Mouse (Mus musculus): ENCODE data around the gene Agbl1. TPM values are rescaled to one million over a fixed set of nuclear protein-coding genes. Genes with fewer than 3 reads are reported as not detected.
A peak's percentile ranks its signal among the peaks of the same experiment; 100 is the strongest.

The Agbl1 gene
- polyA plus RNA-seq, 1 experiment from 2014 or later: not detected

DNA sequence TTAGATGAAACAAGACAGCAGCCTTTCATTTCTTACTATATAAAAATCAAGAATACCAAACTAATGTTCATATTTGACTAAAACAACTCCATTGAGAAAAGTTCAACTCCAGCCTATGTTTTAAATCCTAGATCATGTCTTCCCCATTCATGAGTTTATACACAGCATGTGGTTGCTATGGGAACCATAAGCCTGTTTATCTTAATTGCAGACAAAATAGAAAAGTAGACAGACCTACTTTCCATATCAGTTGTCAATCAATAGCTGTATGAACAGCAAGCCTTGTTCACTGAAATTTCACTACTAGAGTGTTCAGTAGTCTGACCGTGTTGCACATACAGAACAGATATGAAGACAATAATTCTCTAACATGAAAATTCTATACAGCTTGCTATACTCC, 857.6 kb downstream of the Agbl1 start:
- WGBS: 93% methylated on average over 1 of the region's 1 CpGs
- no peak overlapping the region for H3K4me2 ChIP-seq (ENCODE audit: low read length)
- no peak overlapping the region for H3K4me3 ChIP-seq (replicated peaks; ENCODE audit: low read depth, low read length)
- no peaks in the 10 kb centered on the region for H3K4me1 ChIP-seq (replicated peaks; ENCODE audit: insufficient read depth, low read length)
- TF ChIP-seq CTCF (IDR thresholded peaks at IDR 0.05; ENCODE audit: low read depth): no peak
- H3K27ac ChIP-seq: no peak overlapping the region
- no peaks in the 10 kb centered on the region for H3K9me3 ChIP-seq (replicated peaks; ENCODE audit: low read length)
- no peak overlapping the region for H3K9ac ChIP-seq (ENCODE audit: low read depth, low read length)
- H3K36me3 ChIP-seq (ENCODE audit: insufficient read depth, low read length): no peaks in the 10 kb centered on the region
- H3K27me3 ChIP-seq (ENCODE audit: insufficient read depth, low read length): no peaks in the 10 kb centered on the region
- DNase-seq (ENCODE audit: low spot score): no peak
- ATAC-seq (replicated peaks; ENCODE audit: low FRiP score, low read depth): no peak

DNA sequence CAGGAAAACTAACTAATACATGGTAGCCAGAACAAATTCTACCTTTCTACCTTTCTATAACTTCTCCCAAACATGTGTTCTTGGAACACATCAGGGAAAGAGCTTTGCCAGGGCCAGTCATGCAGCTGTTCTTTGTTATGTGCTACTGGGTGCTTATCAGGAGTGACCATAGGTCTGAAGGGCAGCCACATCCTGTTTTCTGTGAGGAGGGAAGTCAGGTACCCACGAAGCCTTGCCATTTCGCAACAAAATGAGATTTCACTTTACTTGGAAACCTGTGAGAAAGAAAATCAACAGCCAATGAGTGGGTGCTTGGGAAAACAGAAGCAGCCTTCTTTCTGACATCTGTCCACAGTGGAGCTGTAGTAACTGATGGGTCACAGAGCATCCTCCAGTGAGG, 865.5 kb downstream of the Agbl1 start:
- TF ChIP-seq CTCF (IDR thresholded peaks at IDR 0.05; ENCODE audit: low read depth): no peak
- Histone ChIP-seq H3K4me2 (ENCODE audit: low read length) (no peak overlapping the region), H3K36me3 (ENCODE audit: insufficient read depth, low read length) (no peaks in the 10 kb centered on the region), H3K9ac (ENCODE audit: low read depth, low read length) (no peak overlapping the region), H3K9me3 (replicated peaks; ENCODE audit: low read length) (no peaks in the 10 kb centered on the region), H3K27ac (no peak overlapping the region), H3K4me3 (replicated peaks; ENCODE audit: low read depth, low read length) (no peak overlapping the region), H3K27me3 (ENCODE audit: insufficient read depth, low read length) (no peaks in the 10 kb centered on the region), H3K4me1 (replicated peaks; ENCODE audit: insufficient read depth, low read length) (no peaks in the 10 kb centered on the region)
- ATAC-seq (replicated peaks; ENCODE audit: low FRiP score, low read depth): no peak
- 66% methylated on average over 2 of the region's 2 CpGs for whole genome bisulfite sequencing
- DNase-seq (ENCODE audit: low spot score): no peak

DNA sequence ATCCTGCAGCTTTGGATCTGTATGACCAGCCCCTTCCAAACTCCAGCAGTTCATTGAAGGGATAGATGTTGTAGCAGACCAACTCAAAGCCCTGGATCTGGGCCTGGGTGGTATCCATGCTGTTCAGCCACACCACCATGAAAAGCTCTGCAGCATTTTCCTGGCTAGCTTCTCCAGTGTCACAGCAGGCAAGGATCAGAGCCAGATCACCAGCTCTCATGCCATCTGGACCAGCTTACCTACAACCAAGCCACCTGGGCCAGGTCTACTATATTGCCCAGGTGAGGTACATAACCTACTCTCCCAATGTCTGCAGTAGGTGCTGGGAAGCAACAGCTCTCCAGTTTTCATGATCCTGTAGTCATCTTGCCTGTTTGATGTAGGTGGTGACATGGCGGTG, 884.3 kb downstream of the Agbl1 start:
- H3K4me2 ChIP-seq (ENCODE audit: low read length): no peak overlapping the region
- 96% methylated on average over 1 of the region's 1 CpGs for WGBS

DNA sequence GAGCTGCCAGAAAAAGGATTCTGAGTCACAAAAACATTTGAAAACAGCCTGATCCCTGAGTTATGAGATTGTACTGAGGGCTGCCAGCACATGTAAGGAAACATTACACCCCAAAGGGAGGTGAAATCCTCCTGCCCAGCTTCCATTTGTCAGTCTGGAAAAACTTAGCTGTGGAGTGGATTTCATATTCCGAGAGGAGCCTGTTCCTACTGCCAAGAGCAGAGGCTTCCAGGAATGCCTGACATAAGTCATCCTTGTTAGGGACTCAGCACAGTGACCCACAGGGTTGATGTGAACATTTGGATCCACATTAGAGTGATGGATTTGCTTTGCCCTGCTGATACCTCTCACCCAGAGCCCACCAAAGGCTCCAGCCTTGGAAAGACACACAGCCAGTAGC, 899.4 kb downstream of the Agbl1 start:
- no peak for TF ChIP-seq CTCF (IDR thresholded peaks at IDR 0.05; ENCODE audit: low read depth)
- Histone ChIP-seq H3K4me1 (replicated peaks; ENCODE audit: insufficient read depth, low read length) (peaks cover 3% of the 10 kb centered on the region; the same call in 1 of the 2 replicates), H3K4me2 (ENCODE audit: low read length) (no peak overlapping the region), H3K36me3 (ENCODE audit: insufficient read depth, low read length) (no peaks in the 10 kb centered on the region), H3K27me3 (ENCODE audit: insufficient read depth, low read length) (no peaks in the 10 kb centered on the region), H3K27ac (no peak overlapping the region), H3K9me3 (replicated peaks; ENCODE audit: low read length) (no peaks in the 10 kb centered on the region), H3K4me3 (replicated peaks; ENCODE audit: low read depth, low read length) (no peak overlapping the region), H3K9ac (ENCODE audit: low read depth, low read length) (no peak overlapping the region)
- DNase-seq (ENCODE audit: low spot score): peak; percentile 33
- no peak for ATAC-seq (replicated peaks; ENCODE audit: low FRiP score, low read depth)
- WGBS: 23% methylated on average over 1 of the region's 1 CpGs

More for the DNA sequence above, 884.3 kb downstream of the Agbl1 start:
- no peak for TF ChIP-seq CTCF (IDR thresholded peaks at IDR 0.05; ENCODE audit: low read depth)
- DNase-seq (ENCODE audit: low spot score) (no peak), ATAC-seq (replicated peaks; ENCODE audit: low FRiP score, low read depth) (no peak)
- H3K9me3 ChIP-seq (replicated peaks; ENCODE audit: low read length): no peaks in the 10 kb centered on the region
- no peak overlapping the region for H3K4me3 ChIP-seq (replicated peaks; ENCODE audit: low read depth, low read length)
- H3K36me3 ChIP-seq (ENCODE audit: insufficient read depth, low read length): no peaks in the 10 kb centered on the region
- H3K9ac ChIP-seq (ENCODE audit: low read depth, low read length): no peak overlapping the region
- no peaks in the 10 kb centered on the region for H3K4me1 ChIP-seq (replicated peaks; ENCODE audit: insufficient read depth, low read length)
- H3K27me3 ChIP-seq (ENCODE audit: insufficient read depth, low read length): no peaks in the 10 kb centered on the region
- H3K27ac ChIP-seq: no peak overlapping the region

DNA sequence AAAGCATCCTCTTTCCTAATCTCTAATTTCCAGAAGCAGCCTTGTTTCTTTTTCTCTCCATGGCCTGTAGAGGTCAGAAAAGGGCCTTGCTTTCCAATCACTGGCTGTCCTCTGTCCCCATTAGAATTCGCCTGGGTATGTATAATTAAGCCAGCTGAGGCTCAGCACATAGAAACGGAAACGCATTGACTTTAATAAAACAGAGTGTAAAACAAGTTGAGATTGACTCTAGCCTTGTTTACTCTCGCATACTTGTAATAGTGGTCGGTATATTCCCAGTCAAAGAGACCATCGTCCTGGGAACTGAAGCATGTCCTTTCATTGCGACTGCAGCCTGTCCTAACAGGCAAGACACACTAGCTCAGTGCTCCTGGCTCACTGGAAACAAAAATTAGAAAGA, 902.3 kb downstream of the Agbl1 start:
- Histone ChIP-seq H3K9ac (ENCODE audit: low read depth, low read length) (no peak overlapping the region), H3K27me3 (ENCODE audit: insufficient read depth, low read length) (no peaks in the 10 kb centered on the region), H3K4me3 (replicated peaks; ENCODE audit: low read depth, low read length) (no peak overlapping the region), H3K4me2 (ENCODE audit: low read length) (peak overlapping the region; percentile 11; the same call in 1 of the 2 replicates), H3K36me3 (ENCODE audit: insufficient read depth, low read length) (no peaks in the 10 kb centered on the region), H3K9me3 (replicated peaks; ENCODE audit: low read length) (no peaks in the 10 kb centered on the region), H3K27ac (no peak overlapping the region), H3K4me1 (replicated peaks; ENCODE audit: insufficient read depth, low read length) (peaks cover 3% of the 10 kb centered on the region; the same call in 1 of the 2 replicates)
- no peak for ATAC-seq (replicated peaks; ENCODE audit: low FRiP score, low read depth)
- TF ChIP-seq CTCF (IDR thresholded peaks at IDR 0.05; ENCODE audit: low read depth): peak; percentile 72
- peak; percentile 84 for DNase-seq (ENCODE audit: low spot score)
- 11% methylated on average over 7 of the region's 7 CpGs for WGBS

DNA sequence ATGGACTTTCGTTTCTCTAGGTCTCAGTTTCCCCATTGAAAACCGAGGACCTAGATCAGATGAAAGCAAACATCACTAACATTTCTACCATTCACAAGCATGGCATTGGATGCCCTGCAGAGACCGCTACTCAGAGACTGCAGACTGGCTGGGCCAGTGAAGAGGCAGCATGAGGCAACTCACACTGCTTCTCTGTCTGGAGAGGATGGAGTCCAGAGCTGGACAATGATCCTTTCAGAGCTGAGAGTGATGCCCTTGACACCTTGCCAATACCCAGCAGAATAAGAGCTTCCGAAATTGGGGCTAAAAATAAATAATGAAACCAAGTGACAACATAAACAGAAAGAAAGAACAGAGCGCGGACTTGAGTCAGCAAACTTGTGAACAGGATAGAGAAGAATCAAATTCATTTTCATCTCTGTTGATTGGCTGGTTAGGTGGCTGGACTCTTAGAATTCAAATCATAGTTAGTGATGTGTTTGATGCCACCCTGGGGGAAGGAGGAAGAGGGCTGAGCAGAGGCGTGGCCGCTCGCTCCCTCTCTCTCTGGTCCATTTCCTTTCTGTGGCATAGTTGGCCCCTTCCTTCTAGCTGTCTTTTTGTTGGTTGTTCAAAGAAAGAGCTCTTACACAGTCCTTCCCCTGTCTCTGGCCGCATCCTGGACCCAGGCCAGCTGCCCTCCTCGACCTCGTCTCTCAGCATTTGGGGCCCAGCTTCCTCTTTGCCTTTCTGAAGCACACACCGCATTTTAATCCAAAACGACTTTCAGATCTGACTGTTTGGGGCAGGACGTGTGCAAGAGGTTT, 903.1 kb downstream of the Agbl1 start:
- Histone ChIP-seq H3K27me3 (ENCODE audit: insufficient read depth, low read length) (no peaks in the 10 kb centered on the region), H3K9ac (ENCODE audit: low read depth, low read length) (no peak overlapping the region), H3K4me2 (ENCODE audit: low read length) (no peak overlapping the region), H3K36me3 (ENCODE audit: insufficient read depth, low read length) (no peaks in the 10 kb centered on the region), H3K9me3 (replicated peaks; ENCODE audit: low read length) (no peaks in the 10 kb centered on the region), H3K4me3 (replicated peaks; ENCODE audit: low read depth, low read length) (no peak overlapping the region), H3K27ac (no peak overlapping the region), H3K4me1 (replicated peaks; ENCODE audit: insufficient read depth, low read length) (peaks cover 3% of the 10 kb centered on the region; the same call in 1 of the 2 replicates)
- WGBS: 55% methylated on average over 15 of the region's 15 CpGs
- DNase-seq (ENCODE audit: low spot score) (peak; percentile 10), ATAC-seq (replicated peaks; ENCODE audit: low FRiP score, low read depth) (no peak)
- no peak for TF ChIP-seq CTCF (IDR thresholded peaks at IDR 0.05; ENCODE audit: low read depth)
